Mouse (Mus musculus) left cerebral cortex, adult 2 months (tissue): ENCODE results near the gene Lars2. TPM values are rescaled to one million over a fixed set of nuclear protein-coding genes. Genes with fewer than 3 reads are reported as not detected.
"Not testable (repeated sequence)": the region's sequence is repeated elsewhere in the genome, so short reads cannot be mapped to it uniquely, and the experiment has no call there.

Experiments
- DNase-seq, 2 experiments: peaks; one replicate each; pipeline ENCODE4 v3.0.0; 2021 to 2022; ENCODE audit warnings: low spot score in 2 of 2, mixed read lengths in 1 of 2; ENCODE audit errors: extremely low spot score in 1 of 2
- H3K27ac ChIP-seq: fragments of 200-600 bp; 2 replicates; pipeline ENCODE4 v1.8.1; 2022
- H3K4me3 ChIP-seq: fragments of 200-600 bp; 2 replicates; pipeline ENCODE4 v1.8.1; 2022
- CTCF ChIP-seq: fragments of 200-600 bp; IDR thresholded peaks from 2 replicates; pipeline ENCODE4 v1.8.1; 2022; ENCODE audit warnings: antibody characterized with exemption, mild to moderate bottlenecking, moderate library complexity
- intact Hi-C: fragments of 180-260 bp; cut with DNase I; formaldehyde crosslinking; loops from one replicate; pipeline ENCODE4 v1.15.1; 2025
- total RNA-seq, 2 experiments: library from RNA; stranded (reverse); gene quantifications; 2 replicates each; pipeline ENCODE4 v1.2.3; 2021

The Lars2 gene
- total RNA-seq, 2 experiments from 2014 or later, result 29.6 to 56.2 TPM

- H3K27ac ChIP-seq, result no peak overlapping the region
- H3K4me3 ChIP-seq, result no peak overlapping the region
- TF ChIP-seq CTCF, result no peak
- DNase-seq, result peak in 1 of 2 experiments; percentile 43
- intact Hi-C loops, result no loop called here
Observed at GRCm38 (mm10) chr9:123397701-123398100, 31.0 kb downstream of the Lars2 start.

- no peak for DNase-seq
- H3K4me3 ChIP-seq, result no peak overlapping the region
- H3K27ac ChIP-seq, result no peak overlapping the region
- TF ChIP-seq CTCF, result peak; percentile 37
- intact Hi-C loops, result no loop called here
Observed at GRCm38 (mm10) chr9:123402215-123402614, 35.5 kb downstream of the Lars2 start.

GRCm38 (mm10) chr9:123403031-123403430 lies 36.3 kb downstream of the Lars2 start:
- intact Hi-C loops, result no loop called here
- no peak overlapping the region for H3K27ac ChIP-seq
- no peak for DNase-seq
- TF ChIP-seq CTCF, result no peak
- no peak overlapping the region for H3K4me3 ChIP-seq

GRCm38 (mm10) chr9:123405231-123405630 lies 38.5 kb downstream of the Lars2 start:
- intact Hi-C loops, result no loop called here
- no peak for DNase-seq
- no peak overlapping the region for H3K4me3 ChIP-seq
- no peak overlapping the region for H3K27ac ChIP-seq
- no peak for TF ChIP-seq CTCF

GRCm38 (mm10) chr9:123408771-123409170 lies 42.0 kb downstream of the Lars2 start:
- H3K4me3 ChIP-seq, result no peak overlapping the region
- no peak for TF ChIP-seq CTCF
- H3K27ac ChIP-seq, result no peak overlapping the region
- intact Hi-C loops, result no loop called here
- DNase-seq, result no peak

GRCm38 (mm10) chr9:123429863-123430262 lies 63.1 kb downstream of the Lars2 start:
- intact Hi-C loops, result no loop called here
- TF ChIP-seq CTCF, result no peak
- no peak overlapping the region for H3K27ac ChIP-seq

GRCm38 (mm10) chr9:123430973-123431372 lies 64.2 kb downstream of the Lars2 start:
- TF ChIP-seq CTCF, result no peak
- intact Hi-C loops, result no loop called here
- no peak for DNase-seq

More at GRCm38 (mm10) chr9:123429863-123430262, 63.1 kb downstream of the Lars2 start:
- no peak for DNase-seq
- no peak overlapping the region for H3K4me3 ChIP-seq

GRCm38 (mm10) chr9:123438223-123438622 lies 71.5 kb downstream of the Lars2 start:
- DNase-seq, result peak; percentile 49 to 65
- Histone ChIP-seq H3K4me3 (no peak overlapping the region), H3K27ac (no peak overlapping the region; the same call in 1 of the 2 replicates)
- intact Hi-C loops, result loop anchor here (1.0 to 2.0 kb wide), 2 partner anchors 53 to 178 kb away; partner anchors contain the start of gene Tmem158
- no peak for TF ChIP-seq CTCF

More at GRCm38 (mm10) chr9:123430973-123431372, 64.2 kb downstream of the Lars2 start:
- Histone ChIP-seq H3K27ac (no peak overlapping the region), H3K4me3 (no peak overlapping the region)

GRCm38 (mm10) chr9:123440230-123441058 lies 73.7 kb downstream of the Lars2 start:
- intact Hi-C loops, result loop anchor here (1.0 kb wide), 1 partner anchor 281 kb away; no protein-coding TSS in a partner anchor
- peak; percentile 48 for TF ChIP-seq CTCF

GRCm38 (mm10) chr9:123447101-123447500 lies 80.4 kb downstream of the Lars2 start:
- intact Hi-C loops, DNase-seq, H3K4me3 ChIP-seq, H3K27ac ChIP-seq: not testable (repeated sequence)

More at GRCm38 (mm10) chr9:123440230-123441058, 73.7 kb downstream of the Lars2 start:
- DNase-seq, result no peak
- Histone ChIP-seq H3K4me3 (no peak overlapping the region), H3K27ac (no peak overlapping the region)

GRCm38 (mm10) chr9:123448594-123448993 lies 81.9 kb downstream of the Lars2 start:
- intact Hi-C loops, result loop anchor here (2.0 kb wide), 1 partner anchor 56 kb away; no protein-coding TSS in a partner anchor
- Histone ChIP-seq H3K4me3 (no peak overlapping the region), H3K27ac (peak overlapping the region; percentile 10; the same call in 1 of the 2 replicates)
- no peak for DNase-seq
- no peak for TF ChIP-seq CTCF

GRCm38 (mm10) chr9:123450174-123450573 lies 83.4 kb downstream of the Lars2 start:
- peak; percentile 39 to 62 for DNase-seq
- intact Hi-C loops, result loop anchor here (1.0 kb wide), 1 partner anchor 75 kb away; no protein-coding TSS in a partner anchor
- peak; percentile 94 for TF ChIP-seq CTCF

More at GRCm38 (mm10) chr9:123450174-123450573, 83.4 kb downstream of the Lars2 start:
- no peak overlapping the region for H3K4me3 ChIP-seq
- H3K27ac ChIP-seq, result no peak overlapping the region
